Mouse (Mus musculus): ENCODE measurements around the gene Alad. TPM values are rescaled to one million over a fixed set of nuclear protein-coding genes. Genes with fewer than 3 reads are reported as not detected.
"Not testable (repeated sequence)": the region's sequence is repeated elsewhere in the genome, so short reads cannot be mapped to it uniquely, and the experiment has no call there.

The Alad gene
- polyA plus RNA-seq, 1 experiment, result 75.9 TPM

DNA sequence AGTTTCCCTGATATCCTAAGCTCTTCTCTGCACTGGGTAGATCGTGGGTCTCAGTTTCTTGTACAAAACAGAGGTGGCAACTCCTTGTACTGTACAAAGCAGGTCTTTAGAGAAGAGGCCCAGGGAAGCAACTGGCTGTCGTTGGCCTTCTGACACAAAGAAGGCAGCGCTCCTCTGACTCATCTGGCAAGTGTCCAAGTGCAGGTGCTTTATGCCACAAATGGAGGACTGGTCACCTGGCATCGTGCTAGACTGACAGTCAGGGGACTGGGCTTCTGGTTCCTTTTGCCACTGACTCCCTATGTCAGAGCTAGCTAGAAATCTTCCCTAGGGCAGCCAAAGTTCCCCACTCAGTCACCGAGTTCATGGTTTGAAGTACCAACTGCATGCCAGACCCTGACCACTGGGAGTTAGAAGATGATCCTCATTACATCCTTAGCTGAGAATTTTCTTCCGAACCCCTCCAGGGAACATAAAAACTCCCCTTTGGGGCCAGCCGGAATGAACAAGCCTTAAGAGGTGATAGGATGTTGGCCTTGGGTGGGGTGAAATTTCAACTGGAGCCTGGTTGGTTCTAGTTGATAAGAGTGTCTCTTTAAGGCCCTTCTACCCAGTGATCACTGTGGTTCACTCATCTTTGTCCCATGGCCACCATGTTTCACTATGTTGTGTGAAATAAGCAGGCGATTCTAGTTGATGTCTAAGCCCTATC lies 34.1 kb downstream of the Alad start:
- DNase-seq, result no peak
- H3K4me1 ChIP-seq (replicated peaks; ENCODE audit: control insufficient read depth, insufficient read depth, low read length), result peaks cover 11% of the 10 kb centered on the region
- TF ChIP-seq CTCF (IDR thresholded peaks at IDR 0.05; ENCODE audit: borderline replicate concordance, control insufficient read depth, extremely low read depth, insufficient read depth, low read length, poor library complexity) (no peak), POLR2A (IDR thresholded peaks at IDR 0.05; ENCODE audit: control insufficient read depth, extremely low read depth, insufficient read depth, low read length, poor library complexity) (no peak)
- H3K27me3 ChIP-seq (ENCODE audit: control insufficient read depth, insufficient read depth, low read length), result no peaks in the 10 kb centered on the region
- no peak overlapping the region for H3K4me3 ChIP-seq (ENCODE audit: control insufficient read depth, insufficient read depth, low read length)
- H3K27ac ChIP-seq (ENCODE audit: control insufficient read depth, insufficient read depth, low read length), result peak overlapping the region; percentile 20; the same call in 1 of the 2 replicates
- 67% methylated on average over 8 of the region's 8 CpGs for WGBS
- no peaks in the 10 kb centered on the region for H3K36me3 ChIP-seq (ENCODE audit: control insufficient read depth, insufficient read depth, low read length)

- TF ChIP-seq POLR2A (IDR thresholded peaks at IDR 0.05; ENCODE audit: control insufficient read depth, extremely low read depth, insufficient read depth, low read length, poor library complexity), result no peak
- no peak for TF ChIP-seq CTCF (IDR thresholded peaks at IDR 0.05; ENCODE audit: borderline replicate concordance, control insufficient read depth, extremely low read depth, insufficient read depth, low read length, poor library complexity)
- no peaks in the 10 kb centered on the region for H3K27me3 ChIP-seq (ENCODE audit: control insufficient read depth, insufficient read depth, low read length)
- H3K4me3 ChIP-seq (ENCODE audit: control insufficient read depth, insufficient read depth, low read length), result no peak overlapping the region
- no peak for DNase-seq
- H3K27ac ChIP-seq (ENCODE audit: control insufficient read depth, insufficient read depth, low read length), result peak overlapping the region; percentile 42; the same call in 1 of the 2 replicates
- WGBS, result 40% methylated on average over 3 of the region's 3 CpGs
- H3K4me1 ChIP-seq (replicated peaks; ENCODE audit: control insufficient read depth, insufficient read depth, low read length), result peaks cover 13% of the 10 kb centered on the region
- no peaks in the 10 kb centered on the region for H3K36me3 ChIP-seq (ENCODE audit: control insufficient read depth, insufficient read depth, low read length)
Measured at GRCm38 (mm10) chr4:62484928-62485327, 34.8 kb downstream of the Alad start.

DNA sequence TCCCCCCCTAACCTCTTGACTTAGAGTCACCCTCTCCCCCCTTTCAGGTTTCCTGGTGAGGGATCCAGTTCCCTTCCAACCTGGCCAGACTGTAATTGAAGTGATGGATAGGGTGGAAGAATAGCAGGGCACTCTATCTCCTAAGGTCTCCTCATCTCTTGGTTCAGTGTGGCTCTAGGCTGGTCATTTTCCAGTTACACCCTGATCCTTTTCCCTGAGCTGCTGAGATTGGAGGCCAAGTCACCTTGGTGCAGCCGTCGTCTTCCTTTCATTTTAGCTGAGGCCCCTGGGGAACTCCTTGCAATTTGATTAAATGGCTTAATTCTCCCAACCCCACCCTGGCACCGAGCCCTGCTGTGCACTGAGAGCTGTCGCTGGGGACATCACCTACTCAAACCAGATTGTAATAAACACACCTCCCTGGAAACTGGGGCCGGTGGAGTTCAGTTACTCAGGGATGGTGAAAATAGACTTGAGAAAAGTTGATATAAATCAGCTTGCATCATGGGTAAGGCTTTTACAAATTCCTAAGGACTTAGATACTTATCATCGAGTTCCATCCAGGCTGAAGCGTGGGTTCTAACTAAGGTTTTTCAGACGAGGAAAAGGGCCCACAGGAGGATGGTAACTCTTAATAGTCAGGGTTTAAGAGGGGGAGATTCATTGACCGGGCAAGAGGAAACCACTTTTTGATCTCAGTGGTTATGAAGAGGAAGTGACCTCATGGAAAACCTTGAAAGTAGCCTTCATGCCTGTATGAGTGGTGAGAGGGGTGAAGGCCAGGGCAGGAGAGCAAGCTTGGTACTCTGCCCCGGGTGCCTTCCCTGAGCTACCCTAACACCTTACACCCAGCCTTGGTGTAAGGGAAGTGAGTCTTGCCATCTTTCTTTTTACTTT lies 38.8 kb downstream of the Alad start:
- Histone ChIP-seq H3K4me3 (ENCODE audit: control insufficient read depth, insufficient read depth, low read length) (no peak overlapping the region), H3K36me3 (ENCODE audit: control insufficient read depth, insufficient read depth, low read length) (no peaks in the 10 kb centered on the region), H3K4me1 (replicated peaks; ENCODE audit: control insufficient read depth, insufficient read depth, low read length) (peaks cover 27% of the 10 kb centered on the region), H3K27me3 (ENCODE audit: control insufficient read depth, insufficient read depth, low read length) (no peaks in the 10 kb centered on the region), H3K27ac (ENCODE audit: control insufficient read depth, insufficient read depth, low read length) (no peak overlapping the region)
- WGBS, result 25% methylated on average over 10 of the region's 10 CpGs
- no peak for DNase-seq
- no peak for TF ChIP-seq CTCF (IDR thresholded peaks at IDR 0.05; ENCODE audit: borderline replicate concordance, control insufficient read depth, extremely low read depth, insufficient read depth, low read length, poor library complexity)
- no peak for TF ChIP-seq POLR2A (IDR thresholded peaks at IDR 0.05; ENCODE audit: control insufficient read depth, extremely low read depth, insufficient read depth, low read length, poor library complexity)

DNA sequence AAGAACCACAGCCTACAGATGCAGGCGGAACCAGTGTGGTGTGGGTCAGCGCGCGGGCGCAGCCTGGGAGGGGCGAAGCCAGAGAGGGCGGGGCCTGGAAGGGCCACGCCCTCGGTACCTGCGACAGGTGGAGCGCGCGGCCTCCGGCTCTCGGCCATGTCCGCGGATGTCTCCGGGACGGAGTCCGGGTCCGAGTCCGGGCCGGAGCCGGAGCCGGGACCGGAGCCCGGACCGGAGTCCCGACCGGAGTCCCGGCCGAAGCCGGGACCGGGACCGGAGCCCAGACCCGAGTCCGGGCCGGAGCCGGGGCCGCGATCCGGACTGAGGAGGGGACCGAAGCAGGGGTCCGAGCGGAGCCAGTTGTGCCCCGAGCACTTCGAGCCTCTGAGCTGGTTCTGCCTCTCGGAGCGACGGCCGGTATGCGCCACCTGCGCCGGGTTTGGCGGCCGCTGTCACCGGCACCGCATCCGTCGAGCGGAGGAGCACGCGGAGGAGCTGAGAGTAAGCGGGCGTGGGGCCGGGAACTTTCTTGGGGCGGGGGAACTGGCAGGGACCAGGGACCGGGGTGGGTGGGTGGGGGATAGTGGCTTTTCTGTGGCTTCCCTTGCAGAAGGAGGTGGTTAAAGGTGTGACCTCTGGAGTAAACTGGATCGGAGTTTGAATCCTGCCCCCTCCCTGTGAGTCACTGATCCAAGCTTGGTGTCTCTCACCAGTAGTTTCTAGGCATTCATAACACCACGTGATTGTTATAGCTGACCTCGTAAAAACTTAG lies 39.6 kb downstream of the Alad start, which contains the start of gene Bspry:
TSS of gene Bspry (plus strand) at position 117 of the 772 bp plus-strand sequence.
- TF ChIP-seq POLR2A (IDR thresholded peaks at IDR 0.05; ENCODE audit: control insufficient read depth, extremely low read depth, insufficient read depth, low read length, poor library complexity), result no peak
- TF ChIP-seq CTCF (IDR thresholded peaks at IDR 0.05; ENCODE audit: borderline replicate concordance, control insufficient read depth, extremely low read depth, insufficient read depth, low read length, poor library complexity), result 0 out of 2 replicates have a peak, but pooled peaks have one; percentile 3
- no peak within 1 kb of the TSS for H3K27ac ChIP-seq (ENCODE audit: control insufficient read depth, insufficient read depth, low read length)
- peak; percentile 60 for DNase-seq
- peaks cover 28% of the 10 kb centered on the region for H3K4me1 ChIP-seq (replicated peaks; ENCODE audit: control insufficient read depth, insufficient read depth, low read length)
- under 1% methylated on average over 71 of the region's 71 CpGs for WGBS
- H3K27me3 ChIP-seq (ENCODE audit: control insufficient read depth, insufficient read depth, low read length), result no peaks in the 10 kb centered on the region
- no peaks in the 10 kb centered on the region for H3K36me3 ChIP-seq (ENCODE audit: control insufficient read depth, insufficient read depth, low read length)
- H3K4me3 ChIP-seq (ENCODE audit: control insufficient read depth, insufficient read depth, low read length), result peak within 1 kb of the TSS; percentile 34

DNA sequence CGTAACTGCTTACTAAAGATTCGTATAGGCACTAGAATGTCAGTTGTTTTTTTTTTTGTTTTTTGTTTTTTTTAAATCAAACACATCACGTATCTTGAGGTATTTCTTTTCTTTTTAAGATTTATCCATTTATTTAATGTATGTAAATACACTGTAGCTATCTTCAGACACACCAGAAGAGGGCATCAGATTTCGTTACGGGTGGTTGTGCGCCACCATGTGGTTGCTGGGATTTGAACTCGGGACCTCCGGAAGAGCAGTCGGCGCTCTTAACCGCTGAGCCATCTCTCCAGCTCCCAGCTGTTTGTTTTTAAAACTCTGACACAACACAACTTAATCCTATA lies 40.2 kb downstream of the Alad start:
- not testable (repeated sequence) for H3K27me3 ChIP-seq (ENCODE audit: control insufficient read depth, insufficient read depth, low read length); DNase-seq; H3K36me3 ChIP-seq (ENCODE audit: control insufficient read depth, insufficient read depth, low read length); H3K27ac ChIP-seq (ENCODE audit: control insufficient read depth, insufficient read depth, low read length)
- peak overlapping the region; percentile 34 for H3K4me3 ChIP-seq (ENCODE audit: control insufficient read depth, insufficient read depth, low read length)
- WGBS, result 10% methylated on average over 11 of the region's 11 CpGs
- peaks cover 25% of the 10 kb centered on the region for H3K4me1 ChIP-seq (replicated peaks; ENCODE audit: control insufficient read depth, insufficient read depth, low read length)

DNA sequence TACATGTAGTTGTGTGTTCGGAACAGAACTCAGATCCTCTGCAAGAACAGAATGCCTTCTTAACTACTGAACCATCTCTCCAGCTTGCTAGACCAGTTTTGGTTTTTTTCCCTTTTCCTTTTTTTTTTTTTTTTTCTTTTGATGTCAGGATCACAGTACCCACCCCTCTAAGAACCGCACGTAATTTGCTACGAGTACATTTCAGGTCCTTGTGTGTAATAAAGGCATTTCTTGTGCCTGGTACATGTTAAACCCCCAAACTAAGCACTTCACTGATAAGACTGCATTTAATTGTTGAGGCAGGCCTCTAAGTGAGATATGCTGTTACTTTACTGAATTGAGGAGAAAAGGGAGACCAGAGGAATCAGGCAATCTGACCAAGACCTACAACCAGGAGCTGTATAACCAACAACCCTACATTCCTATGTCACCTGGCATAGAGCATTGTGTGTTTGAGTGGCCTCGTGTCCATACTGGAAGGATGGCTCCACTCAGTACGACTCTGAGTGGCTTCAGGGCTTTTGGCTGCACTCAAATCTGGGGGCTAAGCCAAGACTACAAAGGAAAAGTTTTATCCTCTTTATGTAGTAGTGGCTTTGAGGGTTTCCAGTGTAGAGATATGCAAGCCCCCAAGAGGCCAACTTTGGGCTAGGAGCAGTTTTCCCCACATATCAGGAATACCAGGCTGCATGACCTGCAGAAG lies 42.0 kb downstream of the Alad start:
- WGBS, result 83% methylated on average over 6 of the region's 6 CpGs
- no peak for DNase-seq

More for the DNA sequence above, 42.0 kb downstream of the Alad start:
- H3K4me3 ChIP-seq (ENCODE audit: control insufficient read depth, insufficient read depth, low read length), result no peak overlapping the region
- H3K36me3 ChIP-seq (ENCODE audit: control insufficient read depth, insufficient read depth, low read length), result no peaks in the 10 kb centered on the region
- H3K4me1 ChIP-seq (replicated peaks; ENCODE audit: control insufficient read depth, insufficient read depth, low read length), result peaks cover 22% of the 10 kb centered on the region
- no peak for TF ChIP-seq CTCF (IDR thresholded peaks at IDR 0.05; ENCODE audit: borderline replicate concordance, control insufficient read depth, extremely low read depth, insufficient read depth, low read length, poor library complexity)
- no peak overlapping the region for H3K27ac ChIP-seq (ENCODE audit: control insufficient read depth, insufficient read depth, low read length)
- no peaks in the 10 kb centered on the region for H3K27me3 ChIP-seq (ENCODE audit: control insufficient read depth, insufficient read depth, low read length)

Data from thymus, adult 2 months (tissue).